Mouse (Mus musculus): ENCODE results near the gene Dcaf11. TPM values are rescaled to one million over a fixed set of nuclear protein-coding genes. Genes with fewer than 3 reads are reported as not detected.

The Dcaf11 gene
- polyA plus RNA-seq, 1 experiment from 2014 or later, result 137 TPM

DNA sequence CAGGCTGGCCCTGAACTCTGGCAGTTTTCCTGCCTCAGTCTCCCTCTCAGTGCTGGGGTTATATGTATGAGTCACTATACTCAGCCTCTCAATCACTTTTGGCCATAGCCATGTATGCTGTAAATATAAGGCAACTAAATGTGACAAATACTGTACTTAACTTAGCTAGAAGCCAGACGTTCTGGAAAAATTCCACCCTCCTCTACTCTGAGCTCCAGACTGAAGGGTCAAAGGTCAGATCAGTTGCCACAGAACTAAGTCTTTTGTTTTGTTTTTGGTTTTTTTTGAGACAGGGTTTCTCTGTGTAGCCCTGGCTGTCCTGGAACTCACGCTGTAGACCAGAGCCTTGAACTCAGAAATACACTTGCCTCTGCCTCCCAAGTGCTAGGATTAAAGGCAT, 56.1 kb downstream of the Dcaf11 start:
- no peak overlapping the region for H3K4me2 ChIP-seq (ENCODE audit: low read length)
- no peak overlapping the region for H3K9ac ChIP-seq (ENCODE audit: low read depth, low read length)
- H3K4me3 ChIP-seq (ENCODE audit: low read depth, low read length), result no peak overlapping the region
- ATAC-seq, result no peak
- H3K27ac ChIP-seq (ENCODE audit: low read length), result no peak overlapping the region
- WGBS, result 51% methylated on average over 2 of the region's 2 CpGs
- H3K9me3 ChIP-seq (replicated peaks; ENCODE audit: control insufficient read depth, low read length, poor library complexity, severe bottlenecking), result no peaks in the 10 kb centered on the region
- H3K4me1 ChIP-seq (ENCODE audit: control insufficient read depth, insufficient read depth, low read length), result no peaks in the 10 kb centered on the region
- no peaks in the 10 kb centered on the region for H3K27me3 ChIP-seq (ENCODE audit: control insufficient read depth, insufficient read depth, low read depth, low read length)
- no peaks in the 10 kb centered on the region for H3K36me3 ChIP-seq (ENCODE audit: control insufficient read depth, insufficient read depth, low read length)

DNA sequence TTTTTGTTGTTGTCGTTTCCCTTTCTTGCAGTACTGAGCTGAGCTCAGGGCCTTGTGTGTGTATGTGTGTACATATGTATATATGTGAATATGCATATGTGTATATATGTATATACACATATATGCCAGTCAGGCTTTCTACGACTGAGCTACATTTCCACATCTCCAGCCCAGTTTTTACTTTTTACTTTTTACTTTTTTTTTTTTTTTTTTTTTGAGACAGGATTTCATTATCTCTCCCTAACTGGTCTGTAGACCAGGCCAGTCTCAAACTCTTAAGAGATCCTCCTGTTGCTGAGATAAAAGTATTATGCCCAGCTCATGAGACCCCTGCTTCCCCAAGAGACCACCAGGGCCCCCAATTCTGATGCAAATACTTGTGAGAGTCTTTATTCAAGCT, 57.0 kb downstream of the Dcaf11 start:
- WGBS, result 85% methylated on average over 2 of the region's 2 CpGs
- Histone ChIP-seq H3K4me3 (ENCODE audit: low read depth, low read length) (no peak overlapping the region), H3K9ac (ENCODE audit: low read depth, low read length) (no peak overlapping the region), H3K36me3 (ENCODE audit: control insufficient read depth, insufficient read depth, low read length) (no peaks in the 10 kb centered on the region), H3K27ac (ENCODE audit: low read length) (no peak overlapping the region), H3K4me1 (ENCODE audit: control insufficient read depth, insufficient read depth, low read length) (no peaks in the 10 kb centered on the region), H3K4me2 (ENCODE audit: low read length) (no peak overlapping the region), H3K9me3 (replicated peaks; ENCODE audit: control insufficient read depth, low read length, poor library complexity, severe bottlenecking) (no peaks in the 10 kb centered on the region), H3K27me3 (ENCODE audit: control insufficient read depth, insufficient read depth, low read depth, low read length) (no peaks in the 10 kb centered on the region)
- no peak for ATAC-seq

GRCm38 (mm10) chr14:55617822-55618221, 58.0 kb downstream of the Dcaf11 start, which contains the start of gene Rec8:
Rec8 (plus strand) TSS chr14:55618037.
- Histone ChIP-seq H3K27ac (ENCODE audit: low read length) (no peak within 1 kb of the TSS), H3K9ac (ENCODE audit: low read depth, low read length) (no peak within 1 kb of the TSS), H3K36me3 (ENCODE audit: control insufficient read depth, insufficient read depth, low read length) (no peaks in the 10 kb centered on the region), H3K4me3 (ENCODE audit: low read depth, low read length) (peak within 1 kb of the TSS; percentile 26), H3K4me2 (ENCODE audit: low read length) (peak within 1 kb of the TSS; percentile 26; the same call in 1 of the 2 replicates), H3K4me1 (ENCODE audit: control insufficient read depth, insufficient read depth, low read length) (no peaks in the 10 kb centered on the region), H3K27me3 (ENCODE audit: control insufficient read depth, insufficient read depth, low read depth, low read length) (no peaks in the 10 kb centered on the region), H3K9me3 (replicated peaks; ENCODE audit: control insufficient read depth, low read length, poor library complexity, severe bottlenecking) (no peaks in the 10 kb centered on the region)
- WGBS, result 29% methylated on average over 21 of the region's 21 CpGs
- peak; percentile 79 for ATAC-seq

- H3K27ac ChIP-seq (ENCODE audit: low read length), result no peak overlapping the region
- peak overlapping the region; percentile 26; the same call in 1 of the 2 replicates for H3K4me2 ChIP-seq (ENCODE audit: low read length)
- WGBS, result 54% methylated on average over 22 of the region's 22 CpGs
- no peaks in the 10 kb centered on the region for H3K9me3 ChIP-seq (replicated peaks; ENCODE audit: control insufficient read depth, low read length, poor library complexity, severe bottlenecking)
- no peaks in the 10 kb centered on the region for H3K27me3 ChIP-seq (ENCODE audit: control insufficient read depth, insufficient read depth, low read depth, low read length)
- no peak for ATAC-seq
- no peak overlapping the region for H3K9ac ChIP-seq (ENCODE audit: low read depth, low read length)
- H3K4me3 ChIP-seq (ENCODE audit: low read depth, low read length), result peak overlapping the region; percentile 26
- H3K36me3 ChIP-seq (ENCODE audit: control insufficient read depth, insufficient read depth, low read length), result 0 out of 2 replicates have a peak, but pooled peaks cover 2% of the 10 kb centered on the region
- no peaks in the 10 kb centered on the region for H3K4me1 ChIP-seq (ENCODE audit: control insufficient read depth, insufficient read depth, low read length)
Observed at GRCm38 (mm10) chr14:55618486-55619195, 58.8 kb downstream of the Dcaf11 start.

Other genes with a start within 250 kb of the Dcaf11 start
- 21.4 and 22.2 TPM in 2 replicates for gene Dhrs4, start 81.2 kb upstream of the Dcaf11 start, polyA plus RNA-seq (2015; fragmentation: Nextera tagmentation; extraction: Ambion mirVana)
- 34.5 and 37.7 TPM in 2 replicates for gene Carmil3, start 69.4 kb upstream of the Dcaf11 start, polyA plus RNA-seq (2015; fragmentation: Nextera tagmentation; extraction: Ambion mirVana)
- gene Cpne6, start 49.6 kb upstream of the Dcaf11 start, polyA plus RNA-seq (2015; fragmentation: Nextera tagmentation; extraction: Ambion mirVana), result 2.2 and 3.4 TPM in 2 replicates
- 0.08 and 0.19 TPM in 2 replicates for gene Nrl, start 35.0 kb upstream of the Dcaf11 start, polyA plus RNA-seq (2015; fragmentation: Nextera tagmentation; extraction: Ambion mirVana)
- gene Pck2, start 19.7 kb upstream of the Dcaf11 start, polyA plus RNA-seq (2015; fragmentation: Nextera tagmentation; extraction: Ambion mirVana), result 29.5 and 30.6 TPM in 2 replicates
- gene A730061H03Rik, start 400 bp downstream of the Dcaf11 start, polyA plus RNA-seq (2015; fragmentation: Nextera tagmentation; extraction: Ambion mirVana), result 0.55 and 0.72 TPM in 2 replicates
- gene Fitm1, start 15.6 kb downstream of the Dcaf11 start, polyA plus RNA-seq (2015; fragmentation: Nextera tagmentation; extraction: Ambion mirVana), result 0.22 TPM in 1 of 2 replicates, not detected in the other
- gene Psme1, start 18.1 kb downstream of the Dcaf11 start, polyA plus RNA-seq (2015; fragmentation: Nextera tagmentation; extraction: Ambion mirVana), result 238 and 262 TPM in 2 replicates
- gene Emc9, start 25.3 kb downstream of the Dcaf11 start, polyA plus RNA-seq (2015; fragmentation: Nextera tagmentation; extraction: Ambion mirVana), result 31.6 and 46.9 TPM in 2 replicates
- gene Psme2, start 31.1 kb downstream of the Dcaf11 start, polyA plus RNA-seq (2015; fragmentation: Nextera tagmentation; extraction: Ambion mirVana), result 174 and 183 TPM in 2 replicates
- 24.6 and 27.2 TPM in 2 replicates for gene Rnf31, start 31.7 kb downstream of the Dcaf11 start, polyA plus RNA-seq (2015; fragmentation: Nextera tagmentation; extraction: Ambion mirVana)
- 10.4 and 10.5 TPM in 2 replicates for gene Irf9, start 43.6 kb downstream of the Dcaf11 start, polyA plus RNA-seq (2015; fragmentation: Nextera tagmentation; extraction: Ambion mirVana)
- 8.0 and 8.4 TPM in 2 replicates for gene Rec8, start 58.0 kb downstream of the Dcaf11 start, polyA plus RNA-seq (2015; fragmentation: Nextera tagmentation; extraction: Ambion mirVana)
- 116 and 123 TPM in 2 replicates for gene Ipo4, start 76.0 kb downstream of the Dcaf11 start, polyA plus RNA-seq (2015; fragmentation: Nextera tagmentation; extraction: Ambion mirVana)
- 2.1 and 2.4 TPM in 2 replicates for gene Gm49378, start 77.9 kb downstream of the Dcaf11 start, polyA plus RNA-seq (2015; fragmentation: Nextera tagmentation; extraction: Ambion mirVana)
- gene Tm9sf1, start 83.8 kb downstream of the Dcaf11 start, polyA plus RNA-seq (2015; fragmentation: Nextera tagmentation; extraction: Ambion mirVana), result 57.8 and 60.0 TPM in 2 replicates
- 0.20 and 0.28 TPM in 2 replicates for gene Tssk4, start 90.2 kb downstream of the Dcaf11 start, polyA plus RNA-seq (2015; fragmentation: Nextera tagmentation; extraction: Ambion mirVana)
- 81.0 and 84.6 TPM in 2 replicates for gene Mdp1, start 100.5 kb downstream of the Dcaf11 start, polyA plus RNA-seq (2015; fragmentation: Nextera tagmentation; extraction: Ambion mirVana)
- gene Gmpr2, start 111.9 kb downstream of the Dcaf11 start, polyA plus RNA-seq (2015; fragmentation: Nextera tagmentation; extraction: Ambion mirVana), result 52.5 and 52.7 TPM in 2 replicates
- 532 and 551 TPM in 2 replicates for gene Nedd8, start 112.1 kb downstream of the Dcaf11 start, polyA plus RNA-seq (2015; fragmentation: Nextera tagmentation; extraction: Ambion mirVana)
- gene Tinf2, start 121.8 kb downstream of the Dcaf11 start, polyA plus RNA-seq (2015; fragmentation: Nextera tagmentation; extraction: Ambion mirVana), result 22.5 and 25.8 TPM in 2 replicates
- 0.13 and 0.15 TPM in 2 replicates for gene Tgm1, start 153.9 kb downstream of the Dcaf11 start, polyA plus RNA-seq (2015; fragmentation: Nextera tagmentation; extraction: Ambion mirVana)
- gene Rabggta, start 162.3 kb downstream of the Dcaf11 start, polyA plus RNA-seq (2015; fragmentation: Nextera tagmentation; extraction: Ambion mirVana), result 64.0 and 65.1 TPM in 2 replicates
- gene Dhrs1, start 185.7 kb downstream of the Dcaf11 start, polyA plus RNA-seq (2015; fragmentation: Nextera tagmentation; extraction: Ambion mirVana), result 72.3 and 75.3 TPM in 2 replicates
- 25.9 and 28.0 TPM in 2 replicates for gene Nop9, start 185.7 kb downstream of the Dcaf11 start, polyA plus RNA-seq (2015; fragmentation: Nextera tagmentation; extraction: Ambion mirVana)
- 0.21 and 0.26 TPM in 2 replicates for gene Cideb, start 198.5 kb downstream of the Dcaf11 start, polyA plus RNA-seq (2015; fragmentation: Nextera tagmentation; extraction: Ambion mirVana)
- gene Ltb4r2, start 201.4 kb downstream of the Dcaf11 start, polyA plus RNA-seq (2015; fragmentation: Nextera tagmentation; extraction: Ambion mirVana), result 0.51 and 0.59 TPM in 2 replicates
- 0.50 and 0.60 TPM in 2 replicates for gene Ltb4r1, start 206.0 kb downstream of the Dcaf11 start, polyA plus RNA-seq (2015; fragmentation: Nextera tagmentation; extraction: Ambion mirVana)
- 4.0 and 5.0 TPM in 2 replicates for gene Adcy4, start 224.1 kb downstream of the Dcaf11 start, polyA plus RNA-seq (2015; fragmentation: Nextera tagmentation; extraction: Ambion mirVana)
- 1.6 and 1.7 TPM in 2 replicates for gene Ripk3, start 228.9 kb downstream of the Dcaf11 start, polyA plus RNA-seq (2015; fragmentation: Nextera tagmentation; extraction: Ambion mirVana)